In the genomic region with DNA sequence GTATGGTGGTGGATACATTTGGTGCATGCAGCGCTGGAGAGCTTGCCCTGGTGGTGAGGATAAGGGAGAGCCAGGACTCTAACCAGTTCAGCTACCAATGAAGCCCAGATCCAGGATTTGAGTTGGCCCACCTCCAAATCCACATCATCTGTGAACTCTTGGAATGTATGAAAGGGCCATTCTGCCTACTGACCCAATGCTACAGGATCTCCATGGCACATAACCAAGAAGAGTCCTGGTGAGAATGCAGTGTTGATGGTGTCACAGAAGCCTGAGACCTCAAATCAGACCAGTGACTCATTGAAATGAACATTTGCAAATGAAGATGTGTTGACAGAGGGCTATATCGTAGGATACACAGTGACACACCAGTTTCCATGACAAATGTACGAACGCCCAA, we compare ENCODE assay signal across 25 mouse cellular contexts.
A peak's percentile ranks its signal among the peaks of the same experiment; 100 is the strongest.
DNase-seq lines count a peak whose midpoint lies in the region; ATAC-seq and TF ChIP-seq lines count a peak whose summit lies in the region.
"Had no signal": no experiment of that assay in that cellular context is flagged by ENCODE, and none has a peak within 500 bp of the region (broad histone marks: within the 10 kb centered on the region; RNA-seq: fewer than 3 reads in every experiment).

No protein-coding gene starts in this region.

- H3K9me3 ChIP-seq in hindbrain, embryonic 16.5 days (ENCODE audit: control insufficient read depth, low read length): no peaks in the 10 kb centered on the region
- no peaks in the 10 kb centered on the region for H3K9me3 ChIP-seq in hindbrain, embryonic 10.5 days
- no peaks in the 10 kb centered on the region for H3K9me3 ChIP-seq in midbrain, postnatal 0 days (ENCODE audit: low read length)
- H3K9me3 ChIP-seq in midbrain, embryonic 15.5 days: no peaks in the 10 kb centered on the region
- no peaks in the 10 kb centered on the region for H3K9me3 ChIP-seq in MEL (replicated peaks; ENCODE audit: insufficient read depth, low read length)
- H3K9me3 ChIP-seq: embryonic facial prominence, embryonic 10.5 days; embryonic facial prominence, embryonic 13.5 days; forebrain, embryonic 12.5 days; forebrain, embryonic 15.5 days; intestine, embryonic 15.5 days had no signal

- WGBS in hindbrain, embryonic 16.5 days: 91% methylated on average over 4 of the region's 4 CpGs
- WGBS in hindbrain, embryonic 10.5 days: 93% methylated on average over 4 of the region's 4 CpGs
- 86% methylated on average over 4 of the region's 4 CpGs for WGBS in midbrain, postnatal 0 days
- 90% methylated on average over 4 of the region's 4 CpGs for WGBS in midbrain, embryonic 15.5 days

- H3K79me2 ChIP-seq in MEL (ENCODE audit: control insufficient read depth, insufficient read depth, low read length, poor library complexity): no peaks in the 10 kb centered on the region

- DNase-seq in hindbrain, embryonic 10.5 days (ENCODE audit: low spot score): no peak
- peak; percentile 1 for DNase-seq in midbrain, postnatal 0 days (ENCODE audit: low spot score)
- peak; percentile 24 for DNase-seq in MEL (ENCODE audit: low read depth, low spot score)
- DNase-seq: adrenal gland, adult 2 months; adrenal gland, postnatal 14 days; cerebellum, adult 18-20 months; cerebellum, adult 9-10 months; cerebellum, postnatal 36 days; embryo, embryonic 11 days; gastrocnemius, adult 2 months; gastrocnemius, postnatal 14 days; heart, adult 11 months; kidney, adult 11 months had no signal

- H3K4me2 ChIP-seq in hindbrain, embryonic 16.5 days (ENCODE audit: low read length): no peak overlapping the region
- H3K4me2 ChIP-seq in midbrain, postnatal 0 days (ENCODE audit: low read depth, low read length, poor library complexity, severe bottlenecking): no peak overlapping the region
- no peak overlapping the region for H3K4me2 ChIP-seq in midbrain, embryonic 15.5 days
- H3K4me2 ChIP-seq: embryonic facial prominence, embryonic 13.5 days; forebrain, embryonic 12.5 days; forebrain, embryonic 15.5 days; heart, embryonic 11.5 days; hindbrain, embryonic 14.5 days; intestine, embryonic 15.5 days had no signal

- H3K4me3 ChIP-seq in hindbrain, embryonic 16.5 days (ENCODE audit: low read length): no peak overlapping the region
- H3K4me3 ChIP-seq in hindbrain, embryonic 10.5 days: no peak overlapping the region
- no peak overlapping the region for H3K4me3 ChIP-seq in midbrain, postnatal 0 days (ENCODE audit: low read depth, low read length)
- H3K4me3 ChIP-seq in midbrain, embryonic 15.5 days: no peak overlapping the region
- H3K4me3 ChIP-seq in MEL (ENCODE audit: control insufficient read depth in 1 of 2, insufficient read depth in 1 of 2, low read depth in 2 of 2, low read length in 2 of 2): no peak overlapping the region
- H3K4me3 ChIP-seq: embryonic facial prominence, embryonic 10.5 days; embryonic facial prominence, embryonic 13.5 days; erythroblast, embryonic 14.5 days; forebrain, embryonic 12.5 days; forebrain, embryonic 15.5 days; gastrocnemius, adult 2 months; intestine, embryonic 15.5 days had no signal

- no peak for TF ChIP-seq POLR2A in MEL (IDR thresholded peaks at IDR 0.05; ENCODE audit: control insufficient read depth in 1 of 2, insufficient read depth in 1 of 2, low read depth in 1 of 2, low read length in 2 of 2, poor library complexity in 1 of 2)

- H3K27me3 ChIP-seq in hindbrain, embryonic 16.5 days (replicated peaks; ENCODE audit: control insufficient read depth, insufficient read depth, low read length): no peaks in the 10 kb centered on the region
- no peaks in the 10 kb centered on the region for H3K27me3 ChIP-seq in hindbrain, embryonic 10.5 days (ENCODE audit: insufficient read depth, poor library complexity, severe bottlenecking)
- no peaks in the 10 kb centered on the region for H3K27me3 ChIP-seq in midbrain, postnatal 0 days (ENCODE audit: insufficient read depth, low read length)
- no peaks in the 10 kb centered on the region for H3K27me3 ChIP-seq in midbrain, embryonic 15.5 days (replicated peaks)
- H3K27me3 ChIP-seq in MEL (ENCODE audit: control insufficient read depth in 1 of 2, insufficient read depth in 2 of 2, low read length in 2 of 2): no peaks in the 10 kb centered on the region
- H3K27me3 ChIP-seq: embryonic facial prominence, embryonic 13.5 days; forebrain, embryonic 12.5 days; forebrain, embryonic 15.5 days; intestine, embryonic 15.5 days had no signal

- H3K36me3 ChIP-seq in hindbrain, embryonic 16.5 days (ENCODE audit: control insufficient read depth, insufficient read depth, low read length): no peaks in the 10 kb centered on the region
- H3K36me3 ChIP-seq in hindbrain, embryonic 10.5 days: no peaks in the 10 kb centered on the region
- no peaks in the 10 kb centered on the region for H3K36me3 ChIP-seq in midbrain, postnatal 0 days (ENCODE audit: insufficient read depth, low read length)
- H3K36me3 ChIP-seq in midbrain, embryonic 15.5 days (replicated peaks): no peaks in the 10 kb centered on the region
- peaks cover 0 to 6% of the 10 kb centered on the region in 2 experiments; a peak in 2 of 4 replicates for H3K36me3 ChIP-seq in MEL (ENCODE audit: control insufficient read depth in 1 of 2, insufficient read depth in 2 of 2, low read length in 2 of 2)
- H3K36me3 ChIP-seq: embryonic facial prominence, embryonic 10.5 days; embryonic facial prominence, embryonic 13.5 days; forebrain, embryonic 12.5 days; forebrain, embryonic 15.5 days; intestine, embryonic 15.5 days had no signal

- TF ChIP-seq EP300 in MEL (IDR thresholded peaks at IDR 0.05; ENCODE audit: low read depth in 1 of 2, low read length in 2 of 2): no peak

- no peak for TF ChIP-seq CTCF in midbrain, postnatal 0 days (IDR thresholded peaks at IDR 0.05)
- TF ChIP-seq CTCF in MEL (IDR thresholded peaks at IDR 0.05 in 2 of 3, conservative IDR thresholded peaks at IDR 0.05 in 1 of 3; ENCODE audit: control insufficient read depth in 1 of 3, insufficient read depth in 1 of 3, low read depth in 2 of 3, low read length in 3 of 3, poor library complexity in 1 of 3, severe bottlenecking in 1 of 3): no peak

- no peak for TF ChIP-seq RAD21 in MEL (IDR thresholded peaks at IDR 0.05; ENCODE audit: low read depth, low read length)

- no peak overlapping the region for H3K27ac ChIP-seq in hindbrain, embryonic 16.5 days (ENCODE audit: low read depth, low read length)
- H3K27ac ChIP-seq in hindbrain, embryonic 10.5 days: no peak overlapping the region
- no peak overlapping the region for H3K27ac ChIP-seq in midbrain, postnatal 0 days (ENCODE audit: low read depth, low read length)
- no peak overlapping the region for H3K27ac ChIP-seq in midbrain, embryonic 15.5 days
- H3K27ac ChIP-seq in MEL (ENCODE audit: control insufficient read depth, low read depth, low read length): no peak overlapping the region
- H3K27ac ChIP-seq: embryonic facial prominence, embryonic 10.5 days; embryonic facial prominence, embryonic 13.5 days; forebrain, embryonic 12.5 days; forebrain, embryonic 15.5 days; gastrocnemius, adult 2 months; hindbrain, embryonic 14.5 days; intestine, embryonic 15.5 days had no signal

- no peak overlapping the region for H3K9ac ChIP-seq in hindbrain, embryonic 16.5 days (ENCODE audit: low read depth, low read length)
- no peak overlapping the region for H3K9ac ChIP-seq in midbrain, postnatal 0 days (replicated peaks; ENCODE audit: low read length, poor library complexity, severe bottlenecking)
- no peak overlapping the region for H3K9ac ChIP-seq in midbrain, embryonic 15.5 days
- no peak overlapping the region for H3K9ac ChIP-seq in MEL (ENCODE audit: control insufficient read depth, low read depth, low read length, poor library complexity, severe bottlenecking)
- H3K9ac ChIP-seq: embryonic facial prominence, embryonic 13.5 days; forebrain, embryonic 12.5 days; forebrain, embryonic 15.5 days; hindbrain, embryonic 14.5 days; intestine, embryonic 15.5 days had no signal

- ATAC-seq in hindbrain, embryonic 16.5 days: peak; percentile 30; the same call in 1 of the 2 replicates
- no peak for ATAC-seq in midbrain, postnatal 0 days (ENCODE audit: low FRiP score)
- no peak for ATAC-seq in midbrain, embryonic 15.5 days (replicated peaks)
- no peak for ATAC-seq in frontal cortex, adult (ENCODE audit: low TSS enrichment)
- ATAC-seq: CD4-positive, CD25-positive, alpha-beta regulatory T cell, adult 4 months; forebrain, embryonic 15.5 days; intestine, embryonic 15.5 days had no signal

- no peaks in the 10 kb centered on the region for H3K4me1 ChIP-seq in hindbrain, embryonic 16.5 days (ENCODE audit: control insufficient read depth, insufficient read depth, low read depth, low read length)
- no peaks in the 10 kb centered on the region for H3K4me1 ChIP-seq in hindbrain, embryonic 10.5 days (replicated peaks)
- no peaks in the 10 kb centered on the region for H3K4me1 ChIP-seq in midbrain, postnatal 0 days (ENCODE audit: insufficient read depth, low read length)
- H3K4me1 ChIP-seq in midbrain, embryonic 15.5 days: no peaks in the 10 kb centered on the region
- H3K4me1 ChIP-seq in MEL (ENCODE audit: control insufficient read depth in 1 of 2, insufficient read depth in 2 of 2, low read length in 2 of 2): peaks cover 0 to 3% of the 10 kb centered on the region in 2 experiments; a peak in 2 of 4 replicates
- H3K4me1 ChIP-seq: embryonic facial prominence, embryonic 10.5 days; embryonic facial prominence, embryonic 13.5 days; forebrain, embryonic 12.5 days; forebrain, embryonic 15.5 days; intestine, embryonic 15.5 days had no signal

TF ChIP-seq in MEL, 35 proteins besides CTCF, POLR2A, EP300 and RAD21 (continues in another document):
- TF ChIP-seq NRF1 (IDR thresholded peaks at IDR 0.05; ENCODE audit: insufficient read depth, low read depth, low read length, poor library complexity, severe bottlenecking): no peak
- no peak for TF ChIP-seq USF2 (IDR thresholded peaks at IDR 0.05; ENCODE audit: borderline replicate concordance in 1 of 2, insufficient read depth in 1 of 2, low read depth in 1 of 2, low read length in 2 of 2)
- no peak for TF ChIP-seq MYC (IDR thresholded peaks at IDR 0.05; ENCODE audit: low read depth, low read length)
- no peak for TF ChIP-seq CHD2 (IDR thresholded peaks at IDR 0.05; ENCODE audit: low read length)
- TF ChIP-seq USF1 (IDR thresholded peaks at IDR 0.05; ENCODE audit: low read depth, low read length): no peak
- no peak for TF ChIP-seq SMC3 (IDR thresholded peaks at IDR 0.05; ENCODE audit: low read depth, low read length)
- no peak for TF ChIP-seq MYB (IDR thresholded peaks at IDR 0.05; ENCODE audit: low read depth, low read length)
- TF ChIP-seq E2F4 (IDR thresholded peaks at IDR 0.05; ENCODE audit: borderline replicate concordance, low read depth, low read length): no peak
- no peak for TF ChIP-seq TCF12 (IDR thresholded peaks at IDR 0.05; ENCODE audit: low read depth, low read length)
- no peak for TF ChIP-seq ZNF384 (IDR thresholded peaks at IDR 0.05; ENCODE audit: low read depth, low read length)
- TF ChIP-seq ZMIZ1 (IDR thresholded peaks at IDR 0.05; ENCODE audit: low read depth, low read length): no peak
- no peak for TF ChIP-seq POLR2AphosphoS2 (IDR thresholded peaks at IDR 0.05; ENCODE audit: low read length)
- no peak for TF ChIP-seq TAL1 (IDR thresholded peaks at IDR 0.05; ENCODE audit: low read length)
- TF ChIP-seq ELF1 (IDR thresholded peaks at IDR 0.05; ENCODE audit: low read depth, low read length): no peak
- no peak for TF ChIP-seq TBP (IDR thresholded peaks at IDR 0.05; ENCODE audit: low read depth, low read length)
